Mouse (Mus musculus): ENCODE measurements at regions not wholly inside any gene's neighbourhood (a gene's known extent, or its start where the extent isn't known, plus 50 kb on each side); places are given as distances from the start of the nearest gene placed in this dataset.

DNA sequence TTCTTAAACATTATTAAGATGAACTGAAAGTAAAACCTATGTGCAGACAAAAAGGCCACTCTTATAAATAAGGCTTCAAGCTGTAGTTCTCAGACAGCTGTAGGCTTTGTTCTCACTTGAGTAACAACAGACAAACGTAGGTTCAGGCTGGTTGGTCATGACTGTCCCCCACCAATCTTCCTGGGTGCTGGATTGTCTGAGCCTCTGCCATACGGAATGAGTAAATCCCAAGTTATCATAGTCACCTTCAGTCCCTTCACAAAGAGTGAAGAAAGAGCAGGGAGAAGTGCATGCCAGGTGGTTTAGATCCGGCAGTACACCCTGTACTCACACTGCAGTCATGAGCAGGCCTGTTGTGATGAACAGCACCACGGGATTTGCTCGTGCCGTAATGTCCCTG lies 69.0 kb upstream of the Fndc3a start:
- TF ChIP-seq POLR2A (IDR thresholded peaks at IDR 0.05; ENCODE audit: insufficient read depth, low read depth, low read length) (no peak), CTCF (IDR thresholded peaks at IDR 0.05) (no peak)

Measured in heart, adult 2 months (tissue).